Mouse (Mus musculus) ES-E14 (cell line): Measurements from ENCODE around the gene Adgrd1.

Source experiments
- CHD2 ChIP-seq: IDR thresholded peaks from 2 replicates; pipeline ENCODE4 v1.6.1; 2014; ENCODE audit warnings: mild to moderate bottlenecking, low read depth, low read length, inconsistent platforms
- HCFC1 ChIP-seq: IDR thresholded peaks from 2 replicates; pipeline ENCODE4 v1.6.1; 2012; ENCODE audit warnings: low read length, inconsistent platforms, borderline replicate concordance; ENCODE audit not compliant: insufficient read depth
- MAFK ChIP-seq: IDR thresholded peaks from 2 replicates; pipeline ENCODE4 v1.6.1; 2014; ENCODE audit warnings: mild to moderate bottlenecking, low read depth, low read length, inconsistent platforms; ENCODE audit not compliant: insufficient read depth
- ZNF384 ChIP-seq: IDR thresholded peaks from 2 replicates; pipeline ENCODE4 v1.6.1; 2012; ENCODE audit warnings: low read depth, low read length, inconsistent platforms

- TF ChIP-seq ZNF384 (no peak), HCFC1 (no peak), CHD2 (0 out of 2 replicates have a peak, but pooled peaks have one; percentile 42), MAFK (no peak)
Observed at GRCm38 (mm10) chr5:129214023-129214422, 117.5 kb downstream of the Adgrd1 start.
